Mouse (Mus musculus): Measurements from ENCODE around the gene Krtap31-2. TPM values are rescaled to one million over a fixed set of nuclear protein-coding genes. Genes with fewer than 3 reads are reported as not detected.

The Krtap31-2 gene
- polyA plus RNA-seq, 1 experiment from 2014 or later = not detected

- Histone ChIP-seq H3K4me3 (ENCODE audit: low read depth, low read length) (no peak within 1 kb of the TSS), H3K27me3 (ENCODE audit: insufficient read depth, low read length) (no peaks in the 10 kb centered on the region), H3K4me1 (ENCODE audit: insufficient read depth) (no peaks in the 10 kb centered on the region), H3K36me3 (ENCODE audit: insufficient read depth) (no peaks in the 10 kb centered on the region), H3K9me3 (ENCODE audit: low read depth, low read length) (no peaks in the 10 kb centered on the region), H3K27ac (ENCODE audit: low read depth) (no peak within 1 kb of the TSS), H3K9ac (no peak within 1 kb of the TSS), H3K4me2 (no peak within 1 kb of the TSS)
- no peak for ATAC-seq (ENCODE audit: insufficient read depth)
- TF ChIP-seq CTCF (IDR thresholded peaks at IDR 0.05; ENCODE audit: low read depth) = no peak
- no peak for DNase-seq
- WGBS = 76% methylated on average over 5 of the region's 5 CpGs
These were observed 42.9 kb downstream of the Krtap31-2 start, which contains the start of gene Krtap29-1 for GRCm38 (mm10) chr11:99978953-99979352. Gene Krtap29-1 (minus strand): TSS chr11:99979053.

GRCm38 (mm10) chr11:99982731-99983130 is 46.6 kb downstream of the Krtap31-2 start:
- no peaks in the 10 kb centered on the region for H3K36me3 ChIP-seq (ENCODE audit: insufficient read depth)
- H3K27ac ChIP-seq (ENCODE audit: low read depth) = no peak overlapping the region
- no peak for TF ChIP-seq CTCF (IDR thresholded peaks at IDR 0.05; ENCODE audit: low read depth)
- no peak for ATAC-seq (ENCODE audit: insufficient read depth)
- no peaks in the 10 kb centered on the region for H3K27me3 ChIP-seq (ENCODE audit: insufficient read depth, low read length)
- H3K9me3 ChIP-seq (ENCODE audit: low read depth, low read length) = no peaks in the 10 kb centered on the region
- no peaks in the 10 kb centered on the region for H3K4me1 ChIP-seq (ENCODE audit: insufficient read depth)
- H3K4me2 ChIP-seq = no peak overlapping the region
- no peak overlapping the region for H3K9ac ChIP-seq
- DNase-seq = no peak
- H3K4me3 ChIP-seq (ENCODE audit: low read depth, low read length) = no peak overlapping the region
- 78% methylated on average over 9 of the region's 9 CpGs for WGBS

- 89% methylated on average over 1 of the region's 1 CpGs for WGBS
- no peak for DNase-seq
- no peaks in the 10 kb centered on the region for H3K4me1 ChIP-seq (ENCODE audit: insufficient read depth)
These were observed 47.4 kb downstream of the Krtap31-2 start for GRCm38 (mm10) chr11:99983442-99983841.

GRCm38 (mm10) chr11:99985291-99986092 is 49.4 kb downstream of the Krtap31-2 start:
- no peak overlapping the region for H3K9ac ChIP-seq
- DNase-seq = no peak
- WGBS = 66% methylated on average over 20 of the region's 20 CpGs

More at GRCm38 (mm10) chr11:99983442-99983841, 47.4 kb downstream of the Krtap31-2 start:
- Histone ChIP-seq H3K27ac (ENCODE audit: low read depth) (no peak overlapping the region), H3K27me3 (ENCODE audit: insufficient read depth, low read length) (no peaks in the 10 kb centered on the region), H3K4me2 (no peak overlapping the region), H3K9me3 (ENCODE audit: low read depth, low read length) (no peaks in the 10 kb centered on the region), H3K9ac (no peak overlapping the region), H3K4me3 (ENCODE audit: low read depth, low read length) (no peak overlapping the region), H3K36me3 (ENCODE audit: insufficient read depth) (no peaks in the 10 kb centered on the region)
- no peak for TF ChIP-seq CTCF (IDR thresholded peaks at IDR 0.05; ENCODE audit: low read depth)
- no peak for ATAC-seq (ENCODE audit: insufficient read depth)

GRCm38 (mm10) chr11:99986180-99986647 is 50.1 kb downstream of the Krtap31-2 start, which contains the start of gene Krtap16-1:
Gene Krtap16-1 (minus strand): TSS chr11:99986597.
- Histone ChIP-seq H3K27me3 (ENCODE audit: insufficient read depth, low read length) (no peaks in the 10 kb centered on the region), H3K4me2 (no peak within 1 kb of the TSS), H3K9ac (no peak within 1 kb of the TSS), H3K27ac (ENCODE audit: low read depth) (no peak within 1 kb of the TSS), H3K4me1 (ENCODE audit: insufficient read depth) (no peaks in the 10 kb centered on the region), H3K9me3 (ENCODE audit: low read depth, low read length) (no peaks in the 10 kb centered on the region), H3K4me3 (ENCODE audit: low read depth, low read length) (no peak within 1 kb of the TSS), H3K36me3 (ENCODE audit: insufficient read depth) (no peaks in the 10 kb centered on the region)
- TF ChIP-seq CTCF (IDR thresholded peaks at IDR 0.05; ENCODE audit: low read depth) = no peak
- DNase-seq (no peak), ATAC-seq (ENCODE audit: insufficient read depth) (no peak)
- whole genome bisulfite sequencing = 52% methylated on average over 8 of the region's 8 CpGs

More at GRCm38 (mm10) chr11:99985291-99986092, 49.4 kb downstream of the Krtap31-2 start:
- Histone ChIP-seq H3K27me3 (ENCODE audit: insufficient read depth, low read length) (no peaks in the 10 kb centered on the region), H3K27ac (ENCODE audit: low read depth) (no peak overlapping the region), H3K4me1 (ENCODE audit: insufficient read depth) (no peaks in the 10 kb centered on the region), H3K4me3 (ENCODE audit: low read depth, low read length) (no peak overlapping the region), H3K4me2 (no peak overlapping the region), H3K36me3 (ENCODE audit: insufficient read depth) (no peaks in the 10 kb centered on the region), H3K9me3 (ENCODE audit: low read depth, low read length) (no peaks in the 10 kb centered on the region)
- ATAC-seq (ENCODE audit: insufficient read depth) = no peak
- TF ChIP-seq CTCF (IDR thresholded peaks at IDR 0.05; ENCODE audit: low read depth) = no peak

Other genes starting within 250 kb of the Krtap31-2 start
- gene Gm14190, start 245.6 kb upstream of the Krtap31-2 start, polyA plus RNA-seq (2014; fragmentation: Nextera tagmentation; extraction: Ambion mirVana) = not detected in 2 replicates
- not detected in 2 replicates for gene Gm14180, start 202.0 kb upstream of the Krtap31-2 start, polyA plus RNA-seq (2014; fragmentation: Nextera tagmentation; extraction: Ambion mirVana)
- gene Gm11595, start 163.4 kb upstream of the Krtap31-2 start, polyA plus RNA-seq (2014; fragmentation: Nextera tagmentation; extraction: Ambion mirVana) = not detected in 2 replicates
- gene Krtap4-8, start 155.6 kb upstream of the Krtap31-2 start, polyA plus RNA-seq (2014; fragmentation: Nextera tagmentation; extraction: Ambion mirVana) = not detected in 2 replicates
- gene Krtap4-9, start 151.1 kb upstream of the Krtap31-2 start, polyA plus RNA-seq (2014; fragmentation: Nextera tagmentation; extraction: Ambion mirVana) = not detected in 2 replicates
- gene Gm11596, start 142.8 kb upstream of the Krtap31-2 start, polyA plus RNA-seq (2014; fragmentation: Nextera tagmentation; extraction: Ambion mirVana) = not detected in 2 replicates
- not detected in 2 replicates for gene Gm11569, start 137.4 kb upstream of the Krtap31-2 start, polyA plus RNA-seq (2014; fragmentation: Nextera tagmentation; extraction: Ambion mirVana)
- not detected in 2 replicates for gene Gm11554, start 131.8 kb upstream of the Krtap31-2 start, polyA plus RNA-seq (2014; fragmentation: Nextera tagmentation; extraction: Ambion mirVana)
- gene Krtap4-13, start 126.4 kb upstream of the Krtap31-2 start, polyA plus RNA-seq (2014; fragmentation: Nextera tagmentation; extraction: Ambion mirVana) = not detected in 2 replicates
- gene Gm11564, start 120.6 kb upstream of the Krtap31-2 start, polyA plus RNA-seq (2014; fragmentation: Nextera tagmentation; extraction: Ambion mirVana) = not detected in 2 replicates
- not detected in 2 replicates for gene 2300003K06Rik, start 98.2 kb upstream of the Krtap31-2 start, polyA plus RNA-seq (2014; fragmentation: Nextera tagmentation; extraction: Ambion mirVana)
- not detected in 2 replicates for gene Krtap4-16, start 84.7 kb upstream of the Krtap31-2 start, polyA plus RNA-seq (2014; fragmentation: Nextera tagmentation; extraction: Ambion mirVana)
- not detected in 2 replicates for gene Gm11568, start 78.4 kb upstream of the Krtap31-2 start, polyA plus RNA-seq (2014; fragmentation: Nextera tagmentation; extraction: Ambion mirVana)
- gene Gm11559, start 71.8 kb upstream of the Krtap31-2 start, polyA plus RNA-seq (2014; fragmentation: Nextera tagmentation; extraction: Ambion mirVana) = not detected in 2 replicates
- not detected in 2 replicates for gene Krtap9-1, start 62.9 kb upstream of the Krtap31-2 start, polyA plus RNA-seq (2014; fragmentation: Nextera tagmentation; extraction: Ambion mirVana)
- not detected in 2 replicates for gene Gm11567, start 57.1 kb upstream of the Krtap31-2 start, polyA plus RNA-seq (2014; fragmentation: Nextera tagmentation; extraction: Ambion mirVana)
- gene Krtap31-1, start 28.4 kb upstream of the Krtap31-2 start, polyA plus RNA-seq (2014; fragmentation: Nextera tagmentation; extraction: Ambion mirVana) = not detected in 2 replicates
- gene Gm11565, start 21.5 kb upstream of the Krtap31-2 start, polyA plus RNA-seq (2014; fragmentation: Nextera tagmentation; extraction: Ambion mirVana) = not detected in 2 replicates
- gene Krtap9-5, start 12.2 kb downstream of the Krtap31-2 start, polyA plus RNA-seq (2014; fragmentation: Nextera tagmentation; extraction: Ambion mirVana) = not detected in 2 replicates
- gene Krtap29-1, start 42.8 kb downstream of the Krtap31-2 start, polyA plus RNA-seq (2014; fragmentation: Nextera tagmentation; extraction: Ambion mirVana) = not detected in 2 replicates
- gene Krtap16-1, start 50.3 kb downstream of the Krtap31-2 start, polyA plus RNA-seq (2014; fragmentation: Nextera tagmentation; extraction: Ambion mirVana) = not detected in 2 replicates
- gene Krtap17-1, start 57.7 kb downstream of the Krtap31-2 start, polyA plus RNA-seq (2014; fragmentation: Nextera tagmentation; extraction: Ambion mirVana) = 0.75 and 0.87 TPM in 2 replicates
- not detected in 2 replicates for gene Krt33a, start 79.9 kb downstream of the Krtap31-2 start, polyA plus RNA-seq (2014; fragmentation: Nextera tagmentation; extraction: Ambion mirVana)
- not detected in 2 replicates for gene Krt33b, start 93.6 kb downstream of the Krtap31-2 start, polyA plus RNA-seq (2014; fragmentation: Nextera tagmentation; extraction: Ambion mirVana)
- not detected in 2 replicates for gene Krt34, start 105.3 kb downstream of the Krtap31-2 start, polyA plus RNA-seq (2014; fragmentation: Nextera tagmentation; extraction: Ambion mirVana)
- not detected in 2 replicates for gene Krt31, start 114.3 kb downstream of the Krtap31-2 start, polyA plus RNA-seq (2014; fragmentation: Nextera tagmentation; extraction: Ambion mirVana)
- not detected in 2 replicates for gene Krt32, start 151.9 kb downstream of the Krtap31-2 start, polyA plus RNA-seq (2014; fragmentation: Nextera tagmentation; extraction: Ambion mirVana)
- not detected in 2 replicates for gene Krt35, start 159.9 kb downstream of the Krtap31-2 start, polyA plus RNA-seq (2014; fragmentation: Nextera tagmentation; extraction: Ambion mirVana)
- gene Krt36, start 169.3 kb downstream of the Krtap31-2 start, polyA plus RNA-seq (2014; fragmentation: Nextera tagmentation; extraction: Ambion mirVana) = 0.11 TPM in 1 of 2 replicates, not detected in the other
- 0.27 TPM in 1 of 2 replicates, not detected in the other for gene Krt13, start 185.3 kb downstream of the Krtap31-2 start, polyA plus RNA-seq (2014; fragmentation: Nextera tagmentation; extraction: Ambion mirVana)
- 3.9 and 4.4 TPM in 2 replicates for gene Krt15, start 199.6 kb downstream of the Krtap31-2 start, polyA plus RNA-seq (2014; fragmentation: Nextera tagmentation; extraction: Ambion mirVana)
- gene Krt19, start 212.4 kb downstream of the Krtap31-2 start, polyA plus RNA-seq (2014; fragmentation: Nextera tagmentation; extraction: Ambion mirVana) = 86.7 and 91.0 TPM in 2 replicates